Mouse (Mus musculus) heart, embryonic 15.5 days (tissue): ENCODE data around the gene Cd248. TPM values are rescaled to one million over a fixed set of nuclear protein-coding genes. Genes with fewer than 3 reads are reported as not detected.

Source experiments
- ATAC-seq: fragments of 200-750 bp; cut with Nextera tagmentation; replicated peaks from 2 replicates; pipeline ENCODE4 v1.8.0; 2017; ENCODE audit warnings: low read depth, moderate TSS enrichment; ENCODE audit not compliant: insufficient number of reproducible peaks, insufficient read depth, low FRiP score
- H3K27ac ChIP-seq: fragments of 300-500 bp; sonication (generic); 2 replicates; pipeline ENCODE4 v1.5.1; 2015; ENCODE audit warnings: mild to moderate bottlenecking, inconsistent platforms
- H3K27me3 ChIP-seq: fragments of 300-500 bp; sonication (generic); 2 replicates; pipeline ENCODE4 v1.6.1; 2015; ENCODE audit warnings: inconsistent platforms
- H3K36me3 ChIP-seq: fragments of 300-500 bp; sonication (generic); 2 replicates; pipeline ENCODE4 v1.6.1; 2015; ENCODE audit warnings: mild to moderate bottlenecking, inconsistent platforms
- H3K4me1 ChIP-seq: fragments of 300-500 bp; sonication (generic); replicated peaks from 2 replicates; pipeline ENCODE4 v1.6.1; 2015; ENCODE audit warnings: inconsistent platforms
- H3K4me2 ChIP-seq: fragments of 300-500 bp; sonication (generic); 2 replicates; pipeline ENCODE4 v1.6.1; 2015; ENCODE audit warnings: inconsistent platforms, mild to moderate bottlenecking, moderate library complexity
- H3K4me3 ChIP-seq: fragments of 300-500 bp; sonication (generic); 2 replicates; pipeline ENCODE4 v1.5.1; 2015; ENCODE audit warnings: mild to moderate bottlenecking, inconsistent platforms
- H3K9ac ChIP-seq: fragments of 300-500 bp; sonication (generic); 2 replicates; pipeline ENCODE4 v1.6.1; 2015; ENCODE audit warnings: mild to moderate bottlenecking, inconsistent platforms
- H3K9me3 ChIP-seq: fragments of 300-500 bp; sonication (generic); replicated peaks from 2 replicates; pipeline ENCODE4 v1.6.1; 2016; ENCODE audit warnings: inconsistent platforms
- WGBS: fragments of 180-500 bp; shearing (Covaris S2); methylation state at CpG from one replicate; pipeline ENCODE4 v1.1.7; 2015; ENCODE audit warnings: mixed read lengths; 5-methylcytosine and 5-hydroxymethylcytosine counted together
- polyA plus RNA-seq: library from polyadenylated mRNA; unstranded; fragments of >200 nt; fragmentation: Nextera tagmentation; extraction: Ambion mirVana; gene quantifications from 2 replicates; pipeline ENCODE4 v1.2.1, GENCODE M21; 2015

Gene Cd248
- 18.1 and 39.3 TPM in 2 replicates for polyA plus RNA-seq

DNA sequence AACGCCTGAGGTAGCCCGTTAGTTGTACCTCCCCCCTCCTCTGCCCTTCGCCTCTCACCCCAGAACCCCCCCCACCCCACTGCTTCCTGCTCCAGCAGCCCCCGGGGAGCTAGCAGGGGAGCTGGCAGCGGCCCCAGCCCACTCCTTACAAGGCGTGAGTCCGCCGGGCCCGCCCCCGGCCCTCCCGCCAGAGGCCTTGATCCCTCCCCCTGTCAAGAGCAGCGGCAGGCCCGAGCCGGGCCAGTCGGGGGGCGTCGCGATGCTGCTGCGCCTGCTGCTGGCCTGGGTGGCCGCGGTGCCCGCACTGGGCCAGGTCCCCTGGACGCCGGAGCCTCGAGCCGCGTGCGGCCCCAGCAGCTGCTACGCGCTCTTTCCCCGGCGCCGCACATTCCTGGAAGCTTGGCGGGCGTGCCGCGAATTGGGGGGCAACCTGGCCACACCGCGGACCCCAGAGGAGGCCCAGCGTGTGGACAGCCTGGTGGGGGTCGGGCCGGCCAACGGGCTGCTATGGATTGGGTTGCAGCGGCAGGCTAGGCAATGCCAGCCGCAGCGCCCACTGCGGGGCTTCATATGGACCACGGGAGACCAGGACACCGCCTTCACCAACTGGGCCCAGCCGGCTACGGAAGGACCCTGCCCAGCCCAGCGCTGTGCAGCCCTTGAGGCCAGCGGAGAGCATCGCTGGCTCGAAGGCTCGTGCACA is at the start of gene Cd248:
Gene Cd248 (plus strand): TSS at position 212 of the 703 bp plus-strand sequence.
- peaks cover 58% of the 10 kb centered on the region for H3K4me1 ChIP-seq
- WGBS, result under 1% methylated on average over 49 of the region's 56 CpGs
- peak within 1 kb of the TSS; percentile 56 for H3K9ac ChIP-seq

GRCm38 (mm10) chr19:5018191-5018590 is 49.7 kb upstream of the Cd248 start:
- H3K36me3 ChIP-seq, result no peaks in the 10 kb centered on the region
- H3K27me3 ChIP-seq, result no peaks in the 10 kb centered on the region
- WGBS, result 79% methylated on average over 3 of the region's 3 CpGs
- peaks cover 22% of the 10 kb centered on the region for H3K4me1 ChIP-seq
- no peak overlapping the region for H3K9ac ChIP-seq
- no peaks in the 10 kb centered on the region for H3K9me3 ChIP-seq
- no peak overlapping the region for H3K27ac ChIP-seq
- ATAC-seq, result no peak
- H3K4me3 ChIP-seq, result no peak overlapping the region
- no peak overlapping the region for H3K4me2 ChIP-seq

More for the DNA sequence above, at the start of gene Cd248:
- Histone ChIP-seq H3K27me3 (peaks cover 31% of the 10 kb centered on the region), H3K4me3 (peak within 1 kb of the TSS; percentile 49), H3K27ac (peak within 1 kb of the TSS; percentile 71), H3K36me3 (no peaks in the 10 kb centered on the region), H3K9me3 (no peaks in the 10 kb centered on the region), H3K4me2 (peak within 1 kb of the TSS; percentile 94)
- peak; percentile 61 for ATAC-seq

- Histone ChIP-seq H3K9ac (no peak overlapping the region), H3K27me3 (no peaks in the 10 kb centered on the region), H3K36me3 (no peaks in the 10 kb centered on the region), H3K4me2 (no peak overlapping the region), H3K4me1 (peaks cover 15% of the 10 kb centered on the region), H3K9me3 (no peaks in the 10 kb centered on the region), H3K27ac (no peak overlapping the region), H3K4me3 (no peak overlapping the region)
- WGBS, result 77% methylated on average over 2 of the region's 2 CpGs
- no peak for ATAC-seq
Measured at GRCm38 (mm10) chr19:5021416-5021815, 46.5 kb upstream of the Cd248 start.

DNA sequence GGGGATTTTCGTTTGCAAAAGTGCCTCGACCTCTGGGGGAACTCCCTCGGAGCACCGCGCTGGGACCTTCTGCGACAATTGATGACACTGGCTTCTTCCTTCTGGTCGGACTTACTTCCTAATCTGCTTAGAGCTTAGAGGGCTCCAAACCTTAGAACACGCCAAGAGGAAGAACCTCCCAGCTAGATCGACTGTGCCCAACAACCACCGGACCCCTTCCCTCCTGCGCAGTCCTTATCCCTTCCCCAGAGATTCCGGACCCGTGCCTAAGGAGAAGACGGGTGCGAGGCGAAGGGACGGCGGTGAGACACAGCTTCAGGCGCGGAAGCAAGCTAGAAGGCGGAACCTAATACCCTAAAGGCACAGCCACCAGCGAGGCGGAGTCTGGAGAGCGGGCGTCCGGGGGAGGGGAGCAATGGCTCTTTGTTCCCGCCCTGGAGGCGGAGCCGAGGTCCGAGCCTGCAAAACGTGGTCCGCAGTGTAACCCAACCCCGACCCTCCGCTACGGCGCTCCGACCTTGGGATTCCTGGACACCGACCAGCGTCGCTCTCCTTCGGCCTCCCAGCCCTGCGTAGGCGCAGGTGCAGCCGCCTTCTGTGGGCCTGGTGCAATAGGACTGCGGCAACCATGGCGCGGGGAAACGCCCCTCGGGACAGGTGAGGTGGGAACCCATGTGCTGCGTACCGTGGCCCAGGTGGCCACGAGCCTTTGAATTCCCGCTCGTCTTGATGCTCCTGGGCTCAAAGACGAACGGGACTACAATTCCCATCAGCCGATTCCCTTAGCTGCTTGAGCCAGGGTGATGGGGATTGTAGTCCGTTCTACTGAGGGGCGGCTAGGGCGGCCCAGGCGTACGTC is 44.0 kb upstream of the Cd248 start, which contains the start of gene Slc29a2:
Gene Slc29a2 (plus strand): TSS at position 240 of the 859 bp plus-strand sequence.
- H3K27ac ChIP-seq, result peak within 1 kb of the TSS; percentile 94
- peak; percentile 95 for ATAC-seq
- H3K4me2 ChIP-seq, result peak within 1 kb of the TSS; percentile 90
- H3K4me1 ChIP-seq, result peaks cover 9% of the 10 kb centered on the region
- H3K36me3 ChIP-seq, result peaks cover 22% of the 10 kb centered on the region
- no peaks in the 10 kb centered on the region for H3K9me3 ChIP-seq
- H3K9ac ChIP-seq, result peak within 1 kb of the TSS; percentile 73
- WGBS, result under 1% methylated on average over 62 of the region's 62 CpGs
- H3K4me3 ChIP-seq, result peak within 1 kb of the TSS; percentile 72
- no peaks in the 10 kb centered on the region for H3K27me3 ChIP-seq

DNA sequence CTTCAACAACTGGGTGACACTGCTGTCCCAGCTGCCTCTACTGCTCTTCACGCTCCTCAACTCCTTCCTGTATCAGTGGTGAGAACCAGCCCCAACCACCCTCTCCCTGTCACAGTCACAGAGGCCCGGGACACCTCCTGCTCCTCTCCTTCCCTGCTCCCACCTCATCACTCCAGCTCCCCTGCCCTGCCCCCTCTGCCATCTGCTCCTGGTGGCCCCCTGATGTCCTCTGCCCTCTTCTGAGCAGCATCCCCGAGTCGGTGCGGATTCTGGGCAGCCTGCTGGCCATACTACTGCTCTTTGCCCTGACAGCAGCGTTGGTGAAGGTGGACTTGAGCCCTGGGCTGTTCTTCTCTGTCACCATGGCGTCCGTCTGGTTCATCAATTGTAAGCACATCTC is 41.8 kb upstream of the Cd248 start:
- Histone ChIP-seq H3K9me3 (no peaks in the 10 kb centered on the region), H3K4me1 (peaks cover 9% of the 10 kb centered on the region), H3K27ac (no peak overlapping the region), H3K4me2 (no peak overlapping the region), H3K9ac (no peak overlapping the region), H3K4me3 (no peak overlapping the region), H3K36me3 (peaks cover 44% of the 10 kb centered on the region), H3K27me3 (no peaks in the 10 kb centered on the region)
- no peak for ATAC-seq
- WGBS, result 85% methylated on average over 8 of the region's 8 CpGs

DNA sequence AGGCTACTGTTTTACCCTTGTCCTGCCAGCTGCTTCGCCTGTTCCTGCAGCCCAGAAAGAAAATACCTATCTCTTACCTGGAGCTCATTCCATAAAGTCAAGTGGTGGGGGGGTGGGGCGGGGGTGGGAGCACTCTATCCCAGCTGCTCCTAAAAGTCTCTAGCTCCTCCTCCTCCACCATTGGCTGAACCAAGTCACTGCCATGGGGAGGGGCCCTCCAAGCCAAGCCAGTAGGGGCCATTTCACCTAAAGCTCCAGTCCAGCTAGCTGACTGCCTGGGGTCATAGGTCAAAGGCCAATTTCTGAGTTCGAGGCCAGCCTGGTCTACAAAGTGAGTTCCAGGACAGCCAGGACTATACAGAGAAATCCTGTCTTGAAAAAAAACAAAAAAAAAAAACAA is 35.2 kb upstream of the Cd248 start:
- WGBS, result 72% methylated on average over 3 of the region's 3 CpGs
- ATAC-seq, result no peak
- H3K27me3 ChIP-seq, result no peaks in the 10 kb centered on the region
- no peak overlapping the region for H3K4me3 ChIP-seq
- H3K27ac ChIP-seq, result no peak overlapping the region
- H3K9ac ChIP-seq, result no peak overlapping the region
- no peaks in the 10 kb centered on the region for H3K9me3 ChIP-seq
- peaks cover 36% of the 10 kb centered on the region; the same call in 1 of the 2 replicates for H3K36me3 ChIP-seq
- no peak overlapping the region for H3K4me2 ChIP-seq
- peaks cover 2% of the 10 kb centered on the region for H3K4me1 ChIP-seq

DNA sequence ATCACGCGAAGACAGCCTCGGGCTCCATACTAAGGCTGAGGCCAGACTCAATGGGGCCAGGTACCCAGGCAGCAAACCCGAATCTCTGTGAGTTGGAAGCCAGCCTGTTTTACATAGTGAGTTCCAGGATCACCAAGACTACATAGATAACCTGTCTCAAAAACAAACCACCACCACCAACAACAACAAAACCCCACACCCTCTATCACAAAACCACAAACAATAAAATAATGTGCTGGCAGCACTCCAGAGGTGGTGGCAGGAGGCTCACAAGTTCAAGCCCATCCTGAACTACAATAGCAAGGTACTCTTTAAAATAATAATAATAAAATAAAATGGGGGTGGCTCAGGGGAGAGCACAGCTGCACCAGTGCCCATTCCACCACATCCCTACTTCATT is 31.3 kb upstream of the Cd248 start:
- WGBS, result 79% methylated on average over 4 of the region's 4 CpGs
- H3K9me3 ChIP-seq, result no peaks in the 10 kb centered on the region
- peaks cover 29% of the 10 kb centered on the region for H3K4me1 ChIP-seq
- no peaks in the 10 kb centered on the region for H3K27me3 ChIP-seq
- no peak overlapping the region for H3K27ac ChIP-seq
- no peak for ATAC-seq
- 0 out of 2 replicates have a peak, but pooled peaks cover under 1% of the 10 kb centered on the region for H3K36me3 ChIP-seq
- no peak overlapping the region for H3K4me2 ChIP-seq
- no peak overlapping the region for H3K9ac ChIP-seq
- H3K4me3 ChIP-seq, result no peak overlapping the region

DNA sequence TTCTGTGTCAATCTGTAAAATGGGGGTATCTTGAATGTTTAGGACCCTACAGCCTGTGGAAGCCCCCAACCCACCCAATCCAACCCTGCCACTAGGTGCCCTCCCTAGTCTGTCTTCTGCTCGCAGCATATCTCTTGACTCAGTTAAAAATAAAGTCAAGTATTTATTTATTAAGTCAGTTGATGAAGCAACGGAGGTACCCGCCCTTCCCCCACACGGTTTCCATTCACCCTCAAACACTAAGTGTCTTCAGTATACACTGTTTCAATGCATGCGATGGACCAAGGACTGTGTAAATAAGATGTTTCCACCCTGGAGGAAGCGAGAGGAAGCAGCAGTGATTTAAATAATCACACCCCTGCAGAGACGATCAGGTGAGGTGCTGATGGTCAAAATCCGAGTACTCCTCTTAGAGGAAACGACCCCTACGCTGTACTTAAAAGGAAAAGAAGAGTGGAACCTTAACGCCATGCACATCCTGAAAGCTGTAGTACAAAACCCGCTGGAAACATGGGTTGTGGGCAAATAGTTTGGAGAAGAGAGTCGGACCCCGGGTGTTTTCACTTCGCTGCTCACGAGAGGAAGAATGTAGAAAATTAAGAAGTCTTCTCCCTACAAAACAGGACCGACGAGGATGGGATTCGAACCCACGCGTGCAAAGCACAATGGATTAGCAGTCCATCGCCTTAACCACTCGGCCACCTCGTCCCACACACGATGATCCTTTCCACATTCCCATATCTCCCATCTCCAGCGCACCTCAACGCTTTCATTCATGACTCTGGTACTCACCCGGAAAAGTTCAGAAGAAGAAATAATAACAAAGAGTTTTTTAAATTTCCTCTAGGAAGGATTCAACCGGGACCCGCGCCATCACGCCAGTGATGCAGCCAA is 30.0 kb upstream of the Cd248 start:
- peak; percentile 24; the same call in 1 of the 2 replicates for ATAC-seq
- 3% methylated on average over 32 of the region's 32 CpGs for WGBS
- Histone ChIP-seq H3K27ac (peak overlapping the region; percentile 77), H3K9me3 (no peaks in the 10 kb centered on the region), H3K36me3 (no peaks in the 10 kb centered on the region), H3K4me2 (peak overlapping the region; percentile 98), H3K4me1 (peaks cover 36% of the 10 kb centered on the region), H3K4me3 (peak overlapping the region; percentile 84), H3K9ac (peak overlapping the region; percentile 94), H3K27me3 (no peaks in the 10 kb centered on the region)

DNA sequence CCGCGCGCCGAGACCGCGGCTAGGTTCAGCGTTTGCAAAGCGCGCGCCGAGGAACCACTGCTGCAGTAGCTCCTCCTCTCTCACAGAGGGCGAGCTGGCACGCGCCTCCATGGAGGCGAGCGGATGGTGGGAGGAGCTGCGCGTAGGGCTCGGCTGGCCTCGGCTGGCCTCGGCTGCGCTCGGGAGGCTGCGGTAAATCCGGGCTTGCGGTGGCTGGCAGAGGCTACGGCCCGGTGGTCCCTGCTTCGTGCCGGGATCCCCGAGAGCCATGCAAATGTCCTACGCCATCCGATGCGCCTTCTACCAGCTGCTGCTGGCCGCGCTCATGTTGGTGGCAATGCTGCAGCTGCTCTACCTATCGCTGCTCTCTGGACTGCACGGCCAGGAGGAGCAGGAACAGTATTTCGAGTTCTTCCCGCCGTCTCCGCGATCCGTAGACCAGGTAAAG is 29.1 kb upstream of the Cd248 start, which contains the start of the genes B4gat1 and AC124502.3:
Gene B4gat1 (plus strand): TSS at position 118 of the 448 bp plus-strand sequence.
Gene AC124502.3 (plus strand): TSS at position 183 of the 448 bp plus-strand sequence.
- H3K9ac ChIP-seq, result peak within 1 kb of the TSS; percentile 94
- no peaks in the 10 kb centered on the region for H3K9me3 ChIP-seq
- peak within 1 kb of the TSS; percentile 98 for H3K4me2 ChIP-seq
- H3K27ac ChIP-seq, result peak within 1 kb of the TSS; percentile 77
- H3K36me3 ChIP-seq, result no peaks in the 10 kb centered on the region
- H3K4me1 ChIP-seq, result peaks cover 36% of the 10 kb centered on the region
- H3K4me3 ChIP-seq, result peak within 1 kb of the TSS; percentile 84
- peak; percentile 90 for ATAC-seq
- whole genome bisulfite sequencing, result under 1% methylated on average over 42 of the region's 44 CpGs
- no peaks in the 10 kb centered on the region for H3K27me3 ChIP-seq

DNA sequence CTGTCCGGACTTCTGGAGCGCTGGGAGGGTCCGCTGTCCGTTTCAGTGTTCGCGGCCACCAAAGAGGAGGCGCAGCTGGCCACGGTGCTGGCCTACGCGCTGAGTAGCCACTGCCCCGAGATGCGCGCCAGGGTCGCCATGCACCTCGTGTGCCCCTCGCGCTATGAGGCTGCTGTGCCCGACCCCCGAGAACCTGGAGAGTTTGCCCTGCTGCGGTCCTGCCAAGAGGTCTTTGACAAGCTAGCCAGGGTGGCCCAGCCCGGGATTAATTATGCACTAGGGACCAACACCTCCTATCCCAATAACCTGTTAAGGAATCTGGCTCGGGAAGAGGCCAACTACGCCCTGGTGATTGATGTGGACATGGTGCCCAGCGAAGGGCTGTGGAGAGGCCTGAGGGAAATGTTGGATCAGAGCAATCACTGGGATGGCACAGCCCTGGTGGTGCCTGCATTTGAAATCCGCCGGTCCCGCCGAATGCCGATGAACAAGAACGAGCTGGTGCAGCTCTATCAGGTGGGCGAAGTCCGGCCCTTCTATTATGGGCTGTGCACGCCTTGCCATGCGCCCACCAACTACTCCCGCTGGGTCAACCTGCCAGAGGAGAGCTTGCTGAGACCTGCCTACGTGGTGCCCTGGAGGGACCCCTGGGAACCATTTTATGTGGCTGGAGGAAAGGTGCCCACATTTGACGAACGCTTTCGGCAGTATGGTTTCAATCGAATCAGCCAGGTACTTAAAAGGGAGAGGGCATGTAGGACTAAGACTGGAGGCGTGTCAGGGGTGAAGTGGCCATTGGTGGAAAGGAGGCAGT is 28.4 kb upstream of the Cd248 start:
- Histone ChIP-seq H3K36me3 (no peaks in the 10 kb centered on the region), H3K4me3 (peak overlapping the region; percentile 84), H3K9ac (peak overlapping the region; percentile 94), H3K4me2 (peak overlapping the region; percentile 98), H3K4me1 (peaks cover 36% of the 10 kb centered on the region), H3K27ac (no peak overlapping the region), H3K27me3 (no peaks in the 10 kb centered on the region), H3K9me3 (no peaks in the 10 kb centered on the region)
- ATAC-seq, result 0 out of 2 replicates have a peak, but pooled peaks have one; percentile 1
- WGBS, result 14% methylated on average over 41 of the region's 41 CpGs
